Mouse (Mus musculus): ENCODE measurements at regions not wholly inside any gene's neighbourhood (a gene's known extent, or its start where the extent isn't known, plus 50 kb on each side); places are given as distances from the start of the nearest gene placed in this dataset.

GRCm38 (mm10) chr1:41551271-41551670, 745.9 kb downstream of the Tmem182 start:
- no peak for DNase-seq (ENCODE audit: low spot score in 2 of 2)

- DNase-seq (ENCODE audit: low spot score in 2 of 2): peak in 1 of 2 experiments; percentile 10
These were observed 750.2 kb downstream of the Tmem182 start for GRCm38 (mm10) chr1:41555607-41556006.

- no peak for DNase-seq (ENCODE audit: low spot score in 2 of 2)
These were observed 753.8 kb downstream of the Tmem182 start for GRCm38 (mm10) chr1:41559101-41559665.

GRCm38 (mm10) chr1:41559991-41560390, 754.6 kb downstream of the Tmem182 start:
- no peak for DNase-seq (ENCODE audit: low spot score in 2 of 2)

GRCm38 (mm10) chr1:41603471-41603870, 798.1 kb downstream of the Tmem182 start:
- DNase-seq (ENCODE audit: low spot score in 2 of 2): no peak

GRCm38 (mm10) chr1:41604996-41605747, 799.8 kb downstream of the Tmem182 start:
- no peak for DNase-seq (ENCODE audit: low spot score in 2 of 2)

- DNase-seq (ENCODE audit: low spot score in 2 of 2): no peak
These were observed 800.3 kb downstream of the Tmem182 start for GRCm38 (mm10) chr1:41605748-41606131.

GRCm38 (mm10) chr1:41610783-41611182, 805.4 kb downstream of the Tmem182 start:
- DNase-seq (ENCODE audit: low spot score in 2 of 2): no peak

GRCm38 (mm10) chr1:41651804-41652203, 846.4 kb downstream of the Tmem182 start:
- peak in 1 of 2 experiments; percentile 9 for DNase-seq (ENCODE audit: low spot score in 2 of 2)

GRCm38 (mm10) chr1:41652210-41652609, 846.8 kb downstream of the Tmem182 start:
- DNase-seq (ENCODE audit: low spot score in 2 of 2): no peak

GRCm38 (mm10) chr1:41652646-41653427, 847.4 kb downstream of the Tmem182 start:
- peak; percentile 31 to 65 for DNase-seq (ENCODE audit: low spot score in 2 of 2)

GRCm38 (mm10) chr1:41674086-41674485, 868.7 kb downstream of the Tmem182 start:
- no peak for DNase-seq (ENCODE audit: low spot score in 2 of 2)

- DNase-seq (ENCODE audit: low spot score in 2 of 2): no peak
These were observed 869.9 kb downstream of the Tmem182 start for GRCm38 (mm10) chr1:41675345-41675744.

- no peak for DNase-seq (ENCODE audit: low spot score in 2 of 2)
These were observed 900.3 kb downstream of the Tmem182 start for GRCm38 (mm10) chr1:41705692-41706091.

- no peak for DNase-seq (ENCODE audit: low spot score in 2 of 2)
These were observed 937.4 kb downstream of the Tmem182 start for GRCm38 (mm10) chr1:41742644-41743331.

- no peak for DNase-seq (ENCODE audit: low spot score in 2 of 2)
These were observed 937.9 kb downstream of the Tmem182 start for GRCm38 (mm10) chr1:41743332-41743710.

GRCm38 (mm10) chr1:41744531-41744930, 939.1 kb downstream of the Tmem182 start:
- no peak for DNase-seq (ENCODE audit: low spot score in 2 of 2)

- DNase-seq (ENCODE audit: low spot score in 2 of 2): no peak
These were observed 936.2 kb upstream of the Pou3f3 start for GRCm38 (mm10) chr1:41759366-41759765.
